Mouse (Mus musculus): ENCODE measurements at regions not wholly inside any gene's neighbourhood (a gene's known extent, or its start where the extent isn't known, plus 50 kb on each side); places are given as distances from the start of the nearest gene placed in this dataset.
A peak's percentile ranks its signal among the peaks of the same experiment; 100 is the strongest.

DNA sequence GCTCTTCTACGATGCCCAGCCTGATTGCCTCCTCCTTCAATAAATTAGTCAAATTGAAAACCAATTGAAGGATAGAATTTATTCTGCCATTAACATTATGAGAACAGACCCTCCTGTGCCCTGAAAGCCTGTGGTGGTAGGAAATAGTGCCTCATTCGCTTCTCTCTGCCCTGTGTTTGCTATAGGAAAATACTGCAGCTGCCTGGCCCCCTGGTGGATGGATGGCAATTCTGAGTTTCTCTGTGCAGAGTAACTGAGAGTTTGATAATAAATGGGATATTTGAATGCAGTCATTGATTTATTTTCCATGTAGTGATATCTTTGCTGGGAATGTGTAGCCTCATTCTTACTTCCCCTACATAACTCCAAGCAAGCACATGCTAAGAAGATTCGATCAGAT, 85.4 kb upstream of the Calcoco1 start:
- 59% methylated on average over 3 of the region's 3 CpGs for WGBS
- no peak overlapping the region for H3K4me3 ChIP-seq (replicated peaks; ENCODE audit: low read depth, low read length)
- H3K9ac ChIP-seq (replicated peaks; ENCODE audit: low read length) = no peak overlapping the region
- no peaks in the 10 kb centered on the region for H3K4me1 ChIP-seq (ENCODE audit: control insufficient read depth, insufficient read depth, low read length)
- no peaks in the 10 kb centered on the region for H3K36me3 ChIP-seq (ENCODE audit: control insufficient read depth, insufficient read depth, low read length)
- no peak overlapping the region for H3K4me2 ChIP-seq (ENCODE audit: low read length)
- DNase-seq (peak; percentile 85), ATAC-seq (ENCODE audit: low FRiP score, low TSS enrichment) (no peak)
- H3K9me3 ChIP-seq (ENCODE audit: control insufficient read depth, low read length) = no peaks in the 10 kb centered on the region
- H3K27ac ChIP-seq (replicated peaks; ENCODE audit: low read depth, low read length) = peak overlapping the region; percentile 56; the same call in 1 of the 2 replicates
- H3K27me3 ChIP-seq (ENCODE audit: control insufficient read depth, insufficient read depth, low read length) = no peaks in the 10 kb centered on the region

DNA sequence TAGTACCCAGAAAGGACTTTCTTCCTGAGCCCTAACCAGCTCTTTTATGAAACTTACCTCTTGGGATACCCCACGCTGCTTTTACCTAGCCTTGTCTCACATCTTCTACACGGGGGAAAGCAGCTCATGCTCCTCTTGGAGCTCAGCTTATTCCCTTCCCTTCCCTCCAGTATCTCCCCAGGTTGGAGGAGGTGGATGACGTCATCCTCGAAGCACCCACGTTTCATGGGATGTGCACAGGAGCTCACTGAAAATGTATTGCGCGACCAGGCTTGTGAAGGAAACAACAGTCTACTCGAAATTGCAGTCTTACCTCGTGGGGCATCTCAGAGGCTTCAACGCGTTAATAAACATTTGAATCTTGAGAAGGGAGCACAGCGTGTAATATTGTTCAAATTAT, 97.2 kb upstream of the Calcoco1 start:
- H3K4me2 ChIP-seq (ENCODE audit: low read length) = no peak overlapping the region
- DNase-seq (no peak), ATAC-seq (ENCODE audit: low FRiP score, low TSS enrichment) (no peak)
- H3K27ac ChIP-seq (replicated peaks; ENCODE audit: low read depth, low read length) = no peak overlapping the region
- H3K27me3 ChIP-seq (ENCODE audit: control insufficient read depth, insufficient read depth, low read length) = no peaks in the 10 kb centered on the region
- H3K4me3 ChIP-seq (replicated peaks; ENCODE audit: low read depth, low read length) = no peak overlapping the region
- H3K9ac ChIP-seq (replicated peaks; ENCODE audit: low read length) = no peak overlapping the region
- no peaks in the 10 kb centered on the region for H3K4me1 ChIP-seq (ENCODE audit: control insufficient read depth, insufficient read depth, low read length)
- H3K36me3 ChIP-seq (ENCODE audit: control insufficient read depth, insufficient read depth, low read length) = no peaks in the 10 kb centered on the region
- H3K9me3 ChIP-seq (ENCODE audit: control insufficient read depth, low read length) = no peaks in the 10 kb centered on the region
- WGBS = 79% methylated on average over 12 of the region's 12 CpGs

DNA sequence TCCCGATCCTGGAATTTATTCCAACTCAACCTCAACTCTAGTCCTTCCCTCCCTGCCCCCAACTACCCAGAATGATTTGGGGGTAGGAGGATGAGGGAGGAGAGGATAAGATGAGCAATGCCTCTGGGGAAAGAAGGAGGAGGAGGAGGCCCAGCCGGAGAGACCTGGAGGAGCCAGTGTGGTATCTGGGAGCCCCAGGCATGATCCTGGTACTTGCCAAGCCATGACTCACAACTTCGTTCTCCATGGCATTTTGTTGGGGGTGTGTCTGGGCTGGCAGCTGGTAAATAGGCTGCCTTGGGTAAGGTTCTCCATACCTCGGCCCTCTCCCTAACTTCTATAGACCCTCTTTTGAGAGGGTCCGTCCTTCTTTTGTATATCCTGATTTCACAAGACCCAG, 81.2 kb upstream of the Hoxc13 start:
- no peak for DNase-seq
- Histone ChIP-seq H3K27me3 (ENCODE audit: control insufficient read depth, insufficient read depth, low read length) (no peaks in the 10 kb centered on the region), H3K4me3 (replicated peaks; ENCODE audit: low read depth, low read length) (no peak overlapping the region), H3K4me1 (ENCODE audit: control insufficient read depth, insufficient read depth, low read length) (no peaks in the 10 kb centered on the region), H3K36me3 (ENCODE audit: control insufficient read depth, insufficient read depth, low read length) (no peaks in the 10 kb centered on the region), H3K27ac (replicated peaks; ENCODE audit: low read depth, low read length) (no peak overlapping the region), H3K4me2 (ENCODE audit: low read length) (no peak overlapping the region), H3K9ac (replicated peaks; ENCODE audit: low read length) (no peak overlapping the region), H3K9me3 (ENCODE audit: control insufficient read depth, low read length) (no peaks in the 10 kb centered on the region)
- no peak for ATAC-seq (ENCODE audit: low FRiP score, low TSS enrichment)
- WGBS = 92% methylated on average over 5 of the region's 5 CpGs

DNA sequence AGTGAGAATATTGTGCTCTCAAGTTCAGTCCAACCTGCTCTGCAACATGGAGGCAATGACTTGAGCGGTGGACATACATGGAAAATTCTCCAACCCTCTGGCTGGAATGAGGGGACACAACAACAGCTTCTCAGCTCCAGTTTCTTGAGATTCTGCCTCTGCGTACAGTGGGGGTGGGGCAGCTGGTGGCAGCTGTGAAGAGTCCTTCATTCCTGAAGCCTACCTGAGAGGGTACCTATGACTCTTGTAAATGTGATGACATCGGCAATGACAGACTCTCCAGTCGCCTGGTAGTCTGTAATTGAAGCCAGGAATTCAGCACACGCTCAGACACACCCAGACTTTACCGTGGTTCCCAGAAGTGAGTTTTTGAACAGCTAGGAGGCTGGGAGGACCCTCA, 58.5 kb upstream of the Hoxc13 start:
- Histone ChIP-seq H3K27me3 (ENCODE audit: control insufficient read depth, insufficient read depth, low read length) (no peaks in the 10 kb centered on the region), H3K27ac (replicated peaks; ENCODE audit: low read depth, low read length) (no peak overlapping the region), H3K4me2 (ENCODE audit: low read length) (no peak overlapping the region), H3K9ac (replicated peaks; ENCODE audit: low read length) (no peak overlapping the region), H3K36me3 (ENCODE audit: control insufficient read depth, insufficient read depth, low read length) (no peaks in the 10 kb centered on the region), H3K9me3 (ENCODE audit: control insufficient read depth, low read length) (no peaks in the 10 kb centered on the region), H3K4me3 (replicated peaks; ENCODE audit: low read depth, low read length) (no peak overlapping the region), H3K4me1 (ENCODE audit: control insufficient read depth, insufficient read depth, low read length) (no peaks in the 10 kb centered on the region)
- ATAC-seq (ENCODE audit: low FRiP score, low TSS enrichment) = no peak
- DNase-seq = no peak
- 87% methylated on average over 6 of the region's 6 CpGs for WGBS

DNA sequence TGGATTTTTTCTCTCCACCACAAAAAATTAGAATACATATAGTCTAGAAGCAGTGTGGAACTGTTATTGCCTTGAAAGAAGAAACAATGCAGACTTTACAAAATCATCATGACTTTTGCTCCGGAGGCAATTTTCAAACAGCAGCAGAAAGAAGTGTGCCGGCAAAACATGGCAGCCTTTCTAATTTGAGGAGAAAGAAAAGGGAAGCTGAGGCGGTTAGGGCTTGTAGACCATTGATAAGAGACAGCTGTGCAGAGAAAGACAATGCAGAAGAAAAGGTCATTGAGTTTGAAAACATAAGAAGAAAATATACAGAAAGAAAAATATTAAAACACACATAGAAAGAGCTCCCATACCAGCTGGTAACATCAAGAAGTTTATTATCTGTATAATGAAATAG, 54.1 kb upstream of the Hoxc13 start:
- 88% methylated on average over 3 of the region's 3 CpGs for WGBS
- Histone ChIP-seq H3K27ac (replicated peaks; ENCODE audit: low read depth, low read length) (no peak overlapping the region), H3K4me3 (replicated peaks; ENCODE audit: low read depth, low read length) (no peak overlapping the region), H3K4me2 (ENCODE audit: low read length) (no peak overlapping the region), H3K9ac (replicated peaks; ENCODE audit: low read length) (no peak overlapping the region), H3K27me3 (ENCODE audit: control insufficient read depth, insufficient read depth, low read length) (no peaks in the 10 kb centered on the region), H3K9me3 (ENCODE audit: control insufficient read depth, low read length) (no peaks in the 10 kb centered on the region), H3K4me1 (ENCODE audit: control insufficient read depth, insufficient read depth, low read length) (no peaks in the 10 kb centered on the region), H3K36me3 (ENCODE audit: control insufficient read depth, insufficient read depth, low read length) (no peaks in the 10 kb centered on the region)
- DNase-seq (no peak), ATAC-seq (ENCODE audit: low FRiP score, low TSS enrichment) (no peak)

Measured in midbrain, embryonic 14.5 days (tissue).